Mouse (Mus musculus): ENCODE data around the gene Adam11.

Adam11 gene

GRCm38 (mm10) chr11:102753591-102754324, 7.5 kb upstream of the Adam11 start:
- no peak for DNase-seq (ENCODE audit: low read depth, low spot score)

DNA sequence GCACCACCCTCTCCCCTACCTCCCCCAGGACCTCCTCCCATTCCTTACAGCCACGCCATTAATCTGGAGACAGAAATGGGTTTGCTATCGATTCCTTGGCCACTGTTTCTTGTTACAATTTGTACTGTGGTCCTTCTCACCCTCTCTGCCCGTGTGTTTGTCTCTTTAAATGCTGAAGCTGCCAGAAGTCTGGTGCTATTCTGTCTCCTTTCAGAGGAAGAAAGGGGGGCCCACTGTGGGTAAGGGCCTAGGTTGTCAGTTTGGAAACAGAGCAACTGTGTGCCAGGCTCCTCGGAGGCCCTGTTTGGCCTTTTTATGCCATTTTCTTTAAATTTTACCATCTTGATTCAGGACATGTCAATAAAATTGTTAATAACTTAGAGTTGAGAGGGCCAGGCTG, 6.8 kb upstream of the Adam11 start:
- DNase-seq (ENCODE audit: low read depth, low spot score) = no peak

DNA sequence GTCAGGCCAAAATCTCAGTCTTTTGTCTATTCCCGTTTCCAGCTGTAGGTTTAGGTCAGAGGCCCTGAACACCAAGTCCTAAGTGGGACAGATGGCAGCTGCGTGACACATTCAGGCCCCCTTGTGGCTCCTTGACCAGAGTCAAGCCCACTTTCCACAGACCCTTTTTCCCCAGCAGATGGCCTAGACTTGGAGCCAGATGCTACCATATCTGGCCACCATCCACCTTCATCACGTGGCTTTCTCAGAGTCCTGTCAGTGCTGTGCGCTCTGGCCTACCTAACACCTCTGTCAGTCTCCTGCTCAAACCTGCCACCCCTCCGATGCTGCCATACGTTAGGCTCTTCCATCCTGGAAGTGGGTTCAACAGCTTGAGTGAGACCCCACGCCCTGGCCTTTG, 5.8 kb upstream of the Adam11 start:
- no peak for DNase-seq (ENCODE audit: low read depth, low spot score)

GRCm38 (mm10) chr11:102758977-102759376, 2.3 kb upstream of the Adam11 start:
- no peak for DNase-seq (ENCODE audit: low read depth, low spot score)

DNA sequence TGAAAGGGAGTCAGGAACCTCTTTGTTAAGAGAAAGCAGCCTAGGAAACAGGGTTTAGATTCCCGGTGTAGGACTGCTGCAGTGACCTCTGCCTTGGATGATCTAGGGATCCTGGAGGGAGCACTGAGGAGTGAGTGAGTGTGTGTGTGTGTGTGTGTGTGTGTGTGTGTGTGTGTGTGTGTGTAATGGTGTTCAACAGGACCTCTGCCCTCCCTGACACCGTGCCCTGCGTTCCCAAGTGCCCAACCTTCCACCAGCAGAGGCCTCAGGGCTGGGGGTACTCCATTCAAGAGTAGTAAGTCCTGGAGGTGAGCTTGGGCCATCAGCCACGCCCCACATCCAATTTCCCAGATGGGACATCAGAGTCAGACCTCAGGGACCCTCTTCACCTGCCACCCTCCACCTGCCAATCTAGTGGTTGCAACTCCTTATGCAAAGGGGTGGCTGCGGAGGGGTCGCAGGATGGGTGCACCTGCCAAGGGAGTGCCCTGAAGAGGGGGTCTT, 382 bp upstream of the Adam11 start:
- DNase-seq (ENCODE audit: low read depth, low spot score) = no peak

GRCm38 (mm10) chr11:102762248-102762647, 1.0 kb downstream of the Adam11 start:
- no peak for DNase-seq (ENCODE audit: low read depth, low spot score)

- DNase-seq (ENCODE audit: low read depth, low spot score) = no peak
Observed at GRCm38 (mm10) chr11:102763009-102763767, 1.9 kb downstream of the Adam11 start.

GRCm38 (mm10) chr11:102765416-102765815, 4.2 kb downstream of the Adam11 start:
- DNase-seq (ENCODE audit: low read depth, low spot score) = no peak

GRCm38 (mm10) chr11:102767055-102767670, 5.9 kb downstream of the Adam11 start:
- DNase-seq (ENCODE audit: low read depth, low spot score) = no peak

DNA sequence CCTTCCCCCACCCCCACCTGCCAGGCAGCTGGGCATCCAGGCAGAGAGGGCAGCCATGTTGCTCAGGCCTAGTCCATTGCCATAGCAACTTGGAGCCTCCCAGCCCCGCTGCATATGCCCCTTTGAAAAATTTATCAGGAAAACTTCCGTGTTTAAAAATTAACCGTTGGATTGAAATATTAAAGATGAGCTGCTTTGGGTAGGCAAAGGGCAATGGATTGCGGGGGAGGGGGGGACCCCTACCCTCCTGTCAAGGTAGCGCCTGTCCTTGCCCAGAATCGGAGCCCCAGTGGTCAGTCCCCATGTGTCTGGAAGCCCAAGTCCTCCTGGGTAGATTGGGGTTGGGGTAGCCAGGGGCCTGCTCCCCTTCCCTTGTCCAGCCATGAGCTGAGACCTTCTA, 7.9 kb downstream of the Adam11 start:
- DNase-seq (ENCODE audit: low read depth, low spot score) = no peak

DNA sequence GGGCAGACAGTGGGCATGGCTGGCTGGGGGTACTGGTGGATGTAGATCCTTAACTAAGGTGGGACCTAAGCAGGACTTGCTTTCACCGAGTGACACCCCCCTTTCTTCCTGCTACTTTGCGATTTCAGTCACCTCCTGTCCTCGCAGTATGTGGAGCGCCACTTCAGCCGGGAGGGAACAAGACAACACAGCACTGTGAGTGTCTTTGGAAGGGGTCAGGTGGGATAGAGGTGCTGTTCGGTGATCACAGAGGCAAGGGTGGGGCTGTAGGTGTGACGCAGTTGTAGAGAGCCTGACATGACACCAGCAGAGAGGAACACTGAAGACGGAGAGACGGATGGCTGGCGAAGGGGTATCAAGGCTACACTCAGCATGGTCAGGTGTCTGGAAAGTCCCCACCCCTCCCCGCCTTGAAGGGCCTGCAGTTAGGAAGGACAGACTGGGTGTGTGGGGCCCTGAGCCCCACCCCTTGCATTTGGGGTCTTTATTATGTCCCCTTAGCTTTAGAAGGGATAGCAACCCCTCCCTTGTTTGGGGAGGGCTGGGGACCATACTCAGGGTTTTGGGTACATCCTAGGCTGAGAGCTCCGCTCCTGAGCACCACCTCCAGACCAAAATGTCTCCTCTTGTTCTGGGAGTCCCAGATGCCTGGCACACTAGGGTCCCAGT, 8.9 kb downstream of the Adam11 start:
- DNase-seq (ENCODE audit: low read depth, low spot score) = no peak

DNA sequence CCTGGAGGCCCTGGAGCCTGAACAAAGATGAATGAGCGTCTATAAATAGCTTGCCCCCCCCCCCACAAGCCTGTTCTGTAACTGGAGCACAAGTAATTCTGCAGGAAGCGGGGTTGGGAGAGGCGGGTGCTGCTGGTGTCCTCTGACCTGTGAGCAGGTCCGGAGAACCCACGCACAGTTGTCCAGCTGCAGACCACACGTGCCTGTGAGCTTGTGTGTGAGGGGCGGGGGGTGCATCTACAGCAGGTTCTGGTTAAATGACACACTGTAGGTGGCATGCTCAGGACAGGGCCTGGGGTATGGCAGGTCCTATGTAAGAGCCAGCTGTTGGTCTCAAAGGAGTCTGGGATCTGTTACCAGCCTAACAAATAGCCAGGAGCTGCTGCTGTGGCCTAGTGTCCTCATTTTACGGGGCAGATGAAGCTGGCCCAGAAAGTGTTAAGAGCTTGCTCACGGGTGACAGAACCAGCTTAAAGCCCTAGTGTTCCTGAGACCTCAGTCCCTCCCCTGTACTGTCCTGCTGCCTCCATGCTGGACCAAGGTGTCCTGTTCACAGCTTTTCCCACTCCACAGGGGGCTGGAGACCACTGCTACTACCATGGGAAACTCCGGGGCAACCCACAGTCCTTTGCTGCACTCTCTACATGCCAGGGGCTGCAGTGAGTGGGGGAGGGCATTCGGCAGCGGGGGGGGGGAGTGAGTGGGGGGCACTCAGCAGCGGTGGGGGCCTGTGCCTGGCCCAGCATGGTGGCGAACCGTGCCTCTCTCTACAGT, 9.6 kb downstream of the Adam11 start:
- no peak for DNase-seq (ENCODE audit: low read depth, low spot score)

GRCm38 (mm10) chr11:102771916-102772714, 10.9 kb downstream of the Adam11 start:
- DNase-seq (ENCODE audit: low read depth, low spot score) = no peak

- no peak for DNase-seq (ENCODE audit: low read depth, low spot score)
Observed at GRCm38 (mm10) chr11:102772771-102773700, 11.8 kb downstream of the Adam11 start.

- DNase-seq (ENCODE audit: low read depth, low spot score) = no peak
Observed at GRCm38 (mm10) chr11:102773713-102774611, 12.7 kb downstream of the Adam11 start.

DNA sequence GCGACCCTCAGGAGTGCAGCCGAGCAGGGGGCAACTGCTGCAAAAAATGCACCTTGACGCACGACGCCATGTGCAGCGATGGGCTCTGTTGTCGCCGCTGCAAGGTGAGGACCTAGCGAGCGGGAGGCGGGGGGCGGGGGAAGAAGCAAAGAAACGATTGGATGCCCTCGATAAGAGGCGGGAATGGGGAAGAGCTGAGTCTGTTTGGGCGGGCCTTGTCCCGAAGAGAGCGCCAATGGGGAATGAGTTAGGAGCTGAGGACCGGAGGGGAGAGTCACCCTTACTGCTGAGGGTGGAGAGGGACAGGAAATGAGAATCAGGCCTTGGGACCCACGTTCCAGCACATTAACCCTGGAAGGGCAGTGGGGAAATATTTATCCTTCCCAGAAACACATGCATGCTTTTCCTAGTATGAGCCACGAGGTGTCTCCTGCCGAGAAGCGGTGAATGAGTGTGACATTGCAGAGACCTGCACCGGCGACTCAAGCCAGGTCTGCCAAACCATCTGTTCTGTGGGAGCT, 13.4 kb downstream of the Adam11 start:
- DNase-seq (ENCODE audit: low read depth, low spot score) = no peak

- DNase-seq (ENCODE audit: low read depth, low spot score) = no peak
Observed at GRCm38 (mm10) chr11:102777598-102777997, 16.4 kb downstream of the Adam11 start.

DNA sequence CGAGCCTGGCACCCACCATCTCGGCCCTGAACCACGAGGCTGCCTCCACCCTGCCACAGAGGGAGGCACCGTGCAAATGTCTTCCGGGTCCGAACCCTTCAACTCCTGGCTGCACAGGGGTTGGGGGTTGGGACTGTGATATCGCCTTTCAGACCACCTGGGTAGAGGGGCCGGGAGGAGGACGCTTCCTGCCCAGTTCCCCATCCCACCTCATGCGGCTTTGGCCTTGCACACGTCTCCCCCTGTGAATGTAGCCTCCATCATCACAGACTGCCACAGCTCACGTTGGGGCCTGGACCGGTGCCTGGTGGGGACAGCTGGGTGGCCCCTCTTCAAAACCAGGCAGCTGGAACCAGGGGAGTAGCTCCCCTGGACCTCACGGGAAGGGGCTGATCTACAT, 16.9 kb downstream of the Adam11 start:
- DNase-seq (ENCODE audit: low read depth, low spot score) = no peak
